Mouse (Mus musculus) mature B cell (primary cell): ENCODE measurements around the gene Dtymk.

Experiments used
- in situ Hi-C: fragments of 300-500 bp; cut with MboI; formaldehyde crosslinking; loops from 2 replicates; pipeline ENCODE4 v1.14.3; 2019

Gene Dtymk

GRCm38 (mm10) chr1:93748539-93748938 is 53.2 kb downstream of the Dtymk start:
- in situ Hi-C loops = no loop called here

DNA sequence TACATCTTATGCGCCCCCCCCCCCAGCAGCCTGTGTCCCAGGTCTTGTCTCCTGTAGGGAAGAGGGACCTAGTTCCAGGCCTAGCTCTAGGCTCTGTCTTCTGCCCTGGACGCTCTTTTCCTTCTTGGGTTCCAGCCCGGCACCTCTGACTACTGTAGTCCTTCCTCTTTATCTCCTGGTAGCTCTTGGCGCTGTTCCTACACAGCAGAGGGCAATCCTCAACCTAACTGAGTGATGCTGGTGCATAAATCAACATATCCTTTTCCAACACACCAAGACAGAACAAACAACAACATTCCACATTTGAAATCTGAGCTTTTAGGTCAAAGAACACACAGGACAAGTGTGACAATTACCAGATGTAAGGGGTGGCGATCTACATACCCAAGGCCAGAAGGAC is 55.6 kb downstream of the Dtymk start:
- in situ Hi-C loops = no loop called here

GRCm38 (mm10) chr1:93742910-93743309 is 58.8 kb downstream of the Dtymk start:
- in situ Hi-C loops = no loop called here
